Mouse (Mus musculus): ENCODE results near the gene Il19. TPM values are rescaled to one million over a fixed set of nuclear protein-coding genes. Genes with fewer than 3 reads are reported as not detected.

Gene Il19
- not detected for total RNA-seq (2023)

DNA sequence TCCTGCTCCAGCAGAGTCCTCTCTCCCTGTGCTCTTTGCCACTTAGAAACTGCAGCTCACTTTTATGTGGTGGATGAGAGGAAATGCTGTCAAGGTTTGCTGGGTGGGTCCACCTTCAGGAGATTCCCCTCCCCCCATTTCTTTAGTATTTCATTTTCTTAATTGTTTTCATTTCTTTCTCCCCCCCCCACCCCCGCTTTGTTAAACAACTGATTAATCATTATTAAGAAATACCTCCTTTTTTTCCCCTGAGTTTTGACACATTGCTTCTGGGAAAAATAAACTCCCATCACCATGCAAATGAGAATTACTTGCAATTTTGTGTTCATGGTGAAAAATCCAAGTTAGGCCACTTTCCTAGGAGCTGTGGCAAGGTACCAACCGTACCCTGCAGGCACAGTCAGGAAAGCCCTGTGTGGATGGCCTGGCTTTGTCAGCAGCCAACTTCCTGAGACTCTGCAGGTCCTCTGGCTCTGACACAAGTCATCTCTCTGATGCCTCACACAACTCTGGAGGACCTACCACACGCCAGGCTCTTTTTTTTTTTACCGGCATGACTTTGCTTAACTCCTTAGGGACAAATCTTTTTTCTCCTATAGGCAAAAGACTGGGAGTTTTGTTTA, at the start of gene Il19:
Gene Il19 (minus strand): TSS at position 51 of the 623 bp plus-strand sequence.

DNA sequence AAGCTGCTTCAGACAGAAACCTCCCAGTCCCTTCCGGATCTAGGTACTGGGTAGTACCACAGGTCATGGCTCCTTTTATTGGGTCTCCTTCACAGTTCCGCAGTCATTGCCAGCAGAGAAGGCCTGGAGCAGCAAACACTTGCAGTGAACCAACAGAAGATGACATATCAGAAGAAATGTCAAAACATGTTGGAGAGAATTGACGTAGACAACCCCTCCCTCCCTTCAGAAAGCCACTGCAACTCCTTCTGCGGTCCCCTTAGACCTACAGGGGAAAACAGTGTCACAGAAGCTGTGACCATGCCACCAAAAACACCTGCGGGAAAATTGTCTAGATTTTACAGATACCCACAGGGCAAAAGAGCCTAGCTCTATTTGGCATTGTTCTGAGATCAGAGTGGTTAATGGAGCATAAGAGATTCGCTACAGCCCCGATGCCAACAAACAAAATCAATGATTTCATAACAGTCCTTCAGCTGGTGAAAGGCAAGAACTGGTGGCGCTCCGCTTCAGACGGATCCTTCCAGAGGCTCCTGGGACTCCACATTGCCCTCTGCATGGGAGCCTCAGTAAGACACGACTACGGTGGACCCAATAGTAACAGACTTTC, 28.4 kb downstream of the Il19 start, which contains the start of gene Il20:
Gene Il20 (minus strand): TSS at position 51 of the 610 bp plus-strand sequence.

DNA sequence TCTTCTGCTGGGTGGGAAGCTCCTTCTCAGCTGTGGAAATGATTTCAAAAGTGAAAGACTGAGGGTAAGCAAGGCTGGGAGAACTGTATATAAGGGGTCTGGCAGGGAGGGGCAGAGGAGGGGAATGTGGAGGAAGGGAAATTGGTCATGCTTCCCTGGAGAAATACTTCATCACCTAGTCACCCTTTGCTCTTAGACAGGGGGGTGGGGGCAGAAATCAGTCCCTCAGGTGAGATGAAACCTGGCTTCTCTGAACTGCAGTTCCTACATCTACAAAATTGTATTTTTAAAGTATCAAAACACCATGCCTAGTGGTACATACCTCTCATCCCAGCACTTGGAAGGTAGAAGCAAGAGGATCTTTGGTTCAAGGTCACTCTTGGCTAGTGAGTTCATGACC, 52.6 kb downstream of the Il19 start, which contains the start of gene Il24:
Gene Il24 (minus strand): TSS at position 101 of the 400 bp plus-strand sequence.

Other genes with a start within 250 kb of the Il19 start
- not detected for gene Gm29427, start 224.3 kb downstream of the Il19 start, total RNA-seq (2023)
- gene Yod1, start 222.8 kb downstream of the Il19 start, total RNA-seq (2023): 10 to 100 TPM; 10.0 to 14.5 TPM
- gene Pfkfb2, start 210.9 kb downstream of the Il19 start, total RNA-seq (2023): 10 to 100 TPM; 24.2 to 26.4 TPM
- gene AA986860, start 208.1 kb downstream of the Il19 start, total RNA-seq (2023): under 1 TPM; 0.36 to 0.73 TPM
- not detected for gene Fcamr, start 139.2 kb downstream of the Il19 start, total RNA-seq (2023)
- 1 to 10 TPM; 4.4 to 4.6 TPM for gene Pigr, start 113.4 kb downstream of the Il19 start, total RNA-seq (2023)
- gene Fcmr, start 74.4 kb downstream of the Il19 start, total RNA-seq (2023): 1,000 to 10,000 TPM; 1,016 to 1,048 TPM
- not detected for gene Il24, start 52.7 kb downstream of the Il19 start, total RNA-seq (2023)
- gene Il20, start 28.7 kb downstream of the Il19 start, total RNA-seq (2023): not detected
- 1 to 10 TPM; 2.4 to 2.9 TPM for gene Il10, start 79.7 kb upstream of the Il19 start, total RNA-seq (2023)
- 100 to 1,000 TPM in 1 of 2 experiments, 10 to 100 TPM in 1; 97.4 to 102 TPM for gene Mapkapk2, start 157.7 kb upstream of the Il19 start, total RNA-seq (2023)
- gene Dyrk3, start 198.2 kb upstream of the Il19 start, total RNA-seq (2023): 10 to 100 TPM; 19.0 to 20.5 TPM
- gene Eif2d, start 213.1 kb upstream of the Il19 start, total RNA-seq (2023): 10 to 100 TPM; 43.8 to 45.0 TPM